Mouse (Mus musculus): Measurements from ENCODE around the gene Tom1. TPM values are rescaled to one million over a fixed set of nuclear protein-coding genes. Genes with fewer than 3 reads are reported as not detected.

Gene Tom1
- 33.2 and 34.4 TPM in 2 replicates for polyA plus RNA-seq (2015; fragmentation: Nextera tagmentation; extraction: Ambion mirVana)

GRCm38 (mm10) chr8:75033511-75034243 is at the start of gene Tom1:
Tom1 (plus strand) TSS chr8:75033705.
- H3K9me3 ChIP-seq (replicated peaks; ENCODE audit: control insufficient read depth, low read length), result no peaks in the 10 kb centered on the region
- peak within 1 kb of the TSS; percentile 74 for H3K4me3 ChIP-seq (replicated peaks; ENCODE audit: low read length)
- no peaks in the 10 kb centered on the region for H3K27me3 ChIP-seq (ENCODE audit: control insufficient read depth, insufficient read depth, low read length)
- peak within 1 kb of the TSS; percentile 80 for H3K4me2 ChIP-seq (ENCODE audit: low read depth, low read length)
- H3K36me3 ChIP-seq (ENCODE audit: control insufficient read depth, insufficient read depth, low read length), result 0 out of 2 replicates have a peak, but pooled peaks cover 4% of the 10 kb centered on the region
- WGBS, result 1% methylated on average over 62 of the region's 62 CpGs
- peak; percentile 98 for ATAC-seq (ENCODE audit: insufficient read depth, low FRiP score)
- H3K27ac ChIP-seq (ENCODE audit: low read length), result peak within 1 kb of the TSS; percentile 78
- peak within 1 kb of the TSS; percentile 71 for H3K9ac ChIP-seq (ENCODE audit: low read length)
- H3K4me1 ChIP-seq (ENCODE audit: control insufficient read depth, insufficient read depth, low read length), result peaks cover 16% of the 10 kb centered on the region

DNA sequence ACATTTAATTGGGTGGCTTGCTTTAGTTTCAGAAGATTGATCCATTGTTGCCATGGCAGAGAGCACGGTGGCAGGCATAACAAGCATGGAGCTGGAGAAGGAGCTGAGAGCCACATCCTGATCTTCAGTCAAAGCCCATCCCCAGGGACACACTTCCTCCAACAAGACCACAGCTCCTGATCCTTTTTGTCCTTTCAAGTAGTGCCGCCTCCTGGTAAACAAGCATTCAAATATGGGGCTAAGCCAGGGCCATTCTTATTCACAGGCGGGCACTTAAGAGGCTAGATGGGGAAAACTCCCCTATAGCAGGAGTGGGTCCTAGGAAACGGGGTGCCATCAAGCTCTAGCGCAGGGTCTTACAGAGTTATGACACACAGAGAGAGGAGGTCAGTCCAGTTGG is 46.1 kb upstream of the Tom1 start:
- WGBS, result 89% methylated on average over 5 of the region's 5 CpGs
- H3K27ac ChIP-seq (ENCODE audit: low read length), result no peak overlapping the region
- no peaks in the 10 kb centered on the region for H3K36me3 ChIP-seq (ENCODE audit: control insufficient read depth, insufficient read depth, low read length)
- no peaks in the 10 kb centered on the region for H3K27me3 ChIP-seq (ENCODE audit: control insufficient read depth, insufficient read depth, low read length)
- no peak overlapping the region for H3K4me2 ChIP-seq (ENCODE audit: low read depth, low read length)
- no peak overlapping the region for H3K9ac ChIP-seq (ENCODE audit: low read length)
- no peak for ATAC-seq (ENCODE audit: insufficient read depth, low FRiP score)
- H3K9me3 ChIP-seq (replicated peaks; ENCODE audit: control insufficient read depth, low read length), result no peaks in the 10 kb centered on the region
- H3K4me3 ChIP-seq (replicated peaks; ENCODE audit: low read length), result no peak overlapping the region
- H3K4me1 ChIP-seq (ENCODE audit: control insufficient read depth, insufficient read depth, low read length), result no peaks in the 10 kb centered on the region

DNA sequence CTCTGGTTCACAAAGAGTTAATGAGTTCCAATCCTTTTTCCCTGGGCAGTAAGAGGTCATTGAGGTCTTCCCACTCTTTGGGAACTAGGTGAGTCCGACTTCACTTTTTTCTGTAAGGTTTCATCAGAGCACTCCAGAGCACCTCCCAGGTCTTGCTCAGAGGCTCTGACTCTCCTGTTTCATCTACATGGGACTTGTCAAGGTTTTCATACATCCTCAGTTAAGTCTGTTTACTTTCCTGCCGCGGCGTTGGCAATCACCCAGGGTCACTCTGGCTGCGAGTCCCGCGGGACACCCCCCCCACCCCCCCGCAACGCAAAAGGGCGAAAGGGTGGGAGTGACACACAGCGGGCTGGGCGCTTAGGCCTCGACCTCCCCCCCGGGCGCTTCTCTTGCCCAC is 43.5 kb upstream of the Tom1 start:
- WGBS, result 17% methylated on average over 15 of the region's 15 CpGs
- H3K4me3 ChIP-seq (replicated peaks; ENCODE audit: low read length), result no peak overlapping the region; the same call in 1 of the 2 replicates
- H3K4me2 ChIP-seq (ENCODE audit: low read depth, low read length), result peak overlapping the region; percentile 31
- H3K36me3 ChIP-seq (ENCODE audit: control insufficient read depth, insufficient read depth, low read length), result no peaks in the 10 kb centered on the region
- no peak overlapping the region for H3K27ac ChIP-seq (ENCODE audit: low read length)
- no peak for ATAC-seq (ENCODE audit: insufficient read depth, low FRiP score)
- no peaks in the 10 kb centered on the region for H3K27me3 ChIP-seq (ENCODE audit: control insufficient read depth, insufficient read depth, low read length)
- no peak overlapping the region for H3K9ac ChIP-seq (ENCODE audit: low read length)
- H3K4me1 ChIP-seq (ENCODE audit: control insufficient read depth, insufficient read depth, low read length), result 0 out of 2 replicates have a peak, but pooled peaks cover 4% of the 10 kb centered on the region
- no peaks in the 10 kb centered on the region for H3K9me3 ChIP-seq (replicated peaks; ENCODE audit: control insufficient read depth, low read length)

DNA sequence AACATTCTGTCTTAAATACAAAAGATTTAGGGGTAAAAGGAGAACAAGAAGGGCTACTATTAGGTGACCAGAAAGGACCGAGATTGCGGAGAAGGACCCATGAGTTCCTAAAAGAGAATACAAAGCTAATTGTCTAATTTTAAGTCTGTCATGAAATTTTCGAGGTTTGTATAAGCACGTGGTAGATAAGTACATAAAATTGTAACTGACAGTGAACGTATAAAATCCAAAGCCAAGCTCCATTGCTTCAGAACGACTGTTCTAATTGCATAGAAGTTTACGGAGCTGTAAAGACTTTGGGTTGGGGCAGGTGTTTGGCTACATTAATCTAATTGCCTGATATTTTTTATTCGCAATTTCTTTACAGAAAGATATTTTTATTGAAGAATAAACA is 40.4 kb upstream of the Tom1 start, which contains the start of gene Hmgxb4:
Gene Hmgxb4 (plus strand): TSS at position 276 of the 394 bp plus-strand sequence.
- H3K4me3 ChIP-seq (replicated peaks; ENCODE audit: low read length), result peak within 1 kb of the TSS; percentile 89
- H3K9ac ChIP-seq (ENCODE audit: low read length), result peak within 1 kb of the TSS; percentile 100
- 0 out of 2 replicates have a peak, but pooled peaks cover 4% of the 10 kb centered on the region for H3K4me1 ChIP-seq (ENCODE audit: control insufficient read depth, insufficient read depth, low read length)
- H3K27ac ChIP-seq (ENCODE audit: low read length), result peak within 1 kb of the TSS; percentile 97
- H3K9me3 ChIP-seq (replicated peaks; ENCODE audit: control insufficient read depth, low read length), result no peaks in the 10 kb centered on the region
- H3K36me3 ChIP-seq (ENCODE audit: control insufficient read depth, insufficient read depth, low read length), result no peaks in the 10 kb centered on the region
- no peaks in the 10 kb centered on the region for H3K27me3 ChIP-seq (ENCODE audit: control insufficient read depth, insufficient read depth, low read length)
- WGBS, result 10% methylated on average over 8 of the region's 8 CpGs
- H3K4me2 ChIP-seq (ENCODE audit: low read depth, low read length), result peak within 1 kb of the TSS; percentile 47
- no peak for ATAC-seq (ENCODE audit: insufficient read depth, low FRiP score)

GRCm38 (mm10) chr8:74993475-74994451 is 39.7 kb upstream of the Tom1 start:
- Histone ChIP-seq H3K4me2 (ENCODE audit: low read depth, low read length) (peak overlapping the region; percentile 47), H3K27me3 (ENCODE audit: control insufficient read depth, insufficient read depth, low read length) (no peaks in the 10 kb centered on the region), H3K9me3 (replicated peaks; ENCODE audit: control insufficient read depth, low read length) (no peaks in the 10 kb centered on the region), H3K4me3 (replicated peaks; ENCODE audit: low read length) (peak overlapping the region; percentile 89), H3K27ac (ENCODE audit: low read length) (peak overlapping the region; percentile 97), H3K4me1 (ENCODE audit: control insufficient read depth, insufficient read depth, low read length) (0 out of 2 replicates have a peak, but pooled peaks cover 4% of the 10 kb centered on the region), H3K9ac (ENCODE audit: low read length) (peak overlapping the region; percentile 100), H3K36me3 (ENCODE audit: control insufficient read depth, insufficient read depth, low read length) (0 out of 2 replicates have a peak, but pooled peaks cover under 1% of the 10 kb centered on the region)
- under 1% methylated on average over 94 of the region's 111 CpGs for WGBS
- peak; percentile 95 for ATAC-seq (ENCODE audit: insufficient read depth, low FRiP score)

- no peaks in the 10 kb centered on the region for H3K9me3 ChIP-seq (replicated peaks; ENCODE audit: control insufficient read depth, low read length)
- peak overlapping the region; percentile 89 for H3K4me3 ChIP-seq (replicated peaks; ENCODE audit: low read length)
- 0 out of 2 replicates have a peak, but pooled peaks cover 4% of the 10 kb centered on the region for H3K4me1 ChIP-seq (ENCODE audit: control insufficient read depth, insufficient read depth, low read length)
- H3K9ac ChIP-seq (ENCODE audit: low read length), result peak overlapping the region; percentile 100
- 0 out of 2 replicates have a peak, but pooled peaks cover 8% of the 10 kb centered on the region for H3K36me3 ChIP-seq (ENCODE audit: control insufficient read depth, insufficient read depth, low read length)
- no peaks in the 10 kb centered on the region for H3K27me3 ChIP-seq (ENCODE audit: control insufficient read depth, insufficient read depth, low read length)
- ATAC-seq (ENCODE audit: insufficient read depth, low FRiP score), result no peak
- WGBS, result 1% methylated on average over 7 of the region's 7 CpGs
- H3K27ac ChIP-seq (ENCODE audit: low read length), result peak overlapping the region; percentile 97; the same call in 1 of the 2 replicates
- peak overlapping the region; percentile 47 for H3K4me2 ChIP-seq (ENCODE audit: low read depth, low read length)
Measured at GRCm38 (mm10) chr8:74994540-74994939, 39.0 kb upstream of the Tom1 start.

DNA sequence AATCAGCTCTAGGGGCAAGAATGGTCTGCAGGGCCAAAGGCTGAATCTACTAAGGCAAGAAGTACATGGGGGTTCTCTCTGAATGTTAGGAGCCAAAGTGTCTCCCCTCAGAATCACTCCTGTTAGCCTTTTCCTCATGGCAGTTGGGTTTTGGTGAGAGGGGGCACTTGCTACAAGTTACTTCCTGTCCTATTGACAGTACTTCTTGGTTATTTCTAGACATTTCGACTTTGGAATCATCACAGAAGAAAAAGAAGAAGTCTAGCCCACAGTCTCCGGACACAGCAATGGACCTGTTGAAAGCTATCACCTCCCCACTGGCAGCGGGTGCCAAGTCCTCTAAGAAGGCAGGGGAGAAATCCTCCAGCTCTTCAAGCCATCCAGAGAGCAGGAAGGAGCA is 33.1 kb upstream of the Tom1 start:
- H3K4me1 ChIP-seq (ENCODE audit: control insufficient read depth, insufficient read depth, low read length), result no peaks in the 10 kb centered on the region
- WGBS, result 90% methylated on average over 3 of the region's 3 CpGs
- H3K36me3 ChIP-seq (ENCODE audit: control insufficient read depth, insufficient read depth, low read length), result peaks cover 27% of the 10 kb centered on the region
- ATAC-seq (ENCODE audit: insufficient read depth, low FRiP score), result no peak
- H3K9ac ChIP-seq (ENCODE audit: low read length), result no peak overlapping the region
- H3K9me3 ChIP-seq (replicated peaks; ENCODE audit: control insufficient read depth, low read length), result no peaks in the 10 kb centered on the region
- no peak overlapping the region for H3K4me3 ChIP-seq (replicated peaks; ENCODE audit: low read length)
- no peak overlapping the region for H3K4me2 ChIP-seq (ENCODE audit: low read depth, low read length)
- H3K27ac ChIP-seq (ENCODE audit: low read length), result no peak overlapping the region
- no peaks in the 10 kb centered on the region for H3K27me3 ChIP-seq (ENCODE audit: control insufficient read depth, insufficient read depth, low read length)

- Histone ChIP-seq H3K27me3 (ENCODE audit: control insufficient read depth, insufficient read depth, low read length) (no peaks in the 10 kb centered on the region), H3K27ac (ENCODE audit: low read length) (no peak overlapping the region), H3K36me3 (ENCODE audit: control insufficient read depth, insufficient read depth, low read length) (peaks cover 20% of the 10 kb centered on the region; the same call in 1 of the 2 replicates), H3K4me1 (ENCODE audit: control insufficient read depth, insufficient read depth, low read length) (no peaks in the 10 kb centered on the region), H3K4me3 (replicated peaks; ENCODE audit: low read length) (no peak overlapping the region), H3K4me2 (ENCODE audit: low read depth, low read length) (no peak overlapping the region), H3K9ac (ENCODE audit: low read length) (no peak overlapping the region), H3K9me3 (replicated peaks; ENCODE audit: control insufficient read depth, low read length) (no peaks in the 10 kb centered on the region)
- 93% methylated on average over 2 of the region's 2 CpGs for WGBS
- ATAC-seq (ENCODE audit: insufficient read depth, low FRiP score), result no peak
Measured at GRCm38 (mm10) chr8:75008826-75009225, 24.7 kb upstream of the Tom1 start.

Data from stomach, embryonic 16.5 days (tissue).